Mouse (Mus musculus) liver, postnatal 0 days (tissue): ENCODE data around the gene Psen2.

Source experiments
- CTCF ChIP-seq: sonication (generic); IDR thresholded peaks from 2 replicates; pipeline ENCODE4 v1.5.1; 2016; ENCODE audit warnings: antibody characterized with exemption, low read depth
- EP300 ChIP-seq: IDR thresholded peaks from 2 replicates; pipeline ENCODE4 v1.6.1; 2016; ENCODE audit warnings: antibody characterized with exemption, low read depth, mild to moderate bottlenecking

GRCm38 (mm10) chr1:180212911-180213310 is 50.3 kb downstream of the Psen2 start:
- no peak for TF ChIP-seq CTCF
- TF ChIP-seq EP300 = no peak
